ENCODE assay signal across 8 mouse cellular contexts in genomic region chr8:120113306-120113705, GRCm38 (mm10). TPM values are rescaled to one million over a fixed set of nuclear protein-coding genes. Genes with fewer than 3 reads are reported as not detected.
DNase-seq lines count a peak whose midpoint lies in the region; ATAC-seq and TF ChIP-seq lines count a peak whose summit lies in the region.

No protein-coding gene starts in this region.

- H3K36me3 ChIP-seq in heart, embryonic 14.5 days (ENCODE audit: control insufficient read depth, insufficient read depth, low read length): no peaks in the 10 kb centered on the region
- H3K36me3 ChIP-seq in limb, embryonic 11.5 days (ENCODE audit: control insufficient read depth, insufficient read depth, low read length): no peaks in the 10 kb centered on the region
- peaks cover 3% of the 10 kb centered on the region; the same call in 1 of the 2 replicates for H3K36me3 ChIP-seq in midbrain, embryonic 10.5 days

- H3K9me3 ChIP-seq in heart, embryonic 14.5 days (ENCODE audit: control insufficient read depth, low read length): no peaks in the 10 kb centered on the region
- H3K9me3 ChIP-seq in limb, embryonic 11.5 days (ENCODE audit: control insufficient read depth, low read length): no peaks in the 10 kb centered on the region
- no peaks in the 10 kb centered on the region for H3K9me3 ChIP-seq in midbrain, embryonic 10.5 days (replicated peaks)

- peak overlapping the region; percentile 97 for H3K27ac ChIP-seq in layer of hippocampus, adult 2 months
- peak overlapping the region; percentile 72 to 94 for H3K27ac ChIP-seq in heart, embryonic 14.5 days (replicated peaks in 1 of 2; ENCODE audit: control insufficient read depth in 1 of 2, insufficient read depth in 1 of 2, low read depth in 2 of 2, low read length in 2 of 2)
- peak overlapping the region; percentile 47; the same call in 1 of the 2 replicates for H3K27ac ChIP-seq in limb, embryonic 11.5 days (replicated peaks; ENCODE audit: low read depth, low read length)
- H3K27ac ChIP-seq in midbrain, embryonic 10.5 days (replicated peaks): peak overlapping the region; percentile 82

- H3K4me2 ChIP-seq in heart, embryonic 14.5 days (ENCODE audit: low read length): peak overlapping the region; percentile 94
- peak overlapping the region; percentile 96 for H3K4me2 ChIP-seq in limb, embryonic 11.5 days (ENCODE audit: low read depth, severe bottlenecking)

- no peak for TF ChIP-seq CTCF in layer of hippocampus, adult 2 months (conservative IDR thresholded peaks at IDR 0.05)

- WGBS in heart, embryonic 14.5 days: 2% methylated on average over 10 of the region's 10 CpGs
- WGBS in limb, embryonic 11.5 days: 8% methylated on average over 10 of the region's 10 CpGs
- WGBS in midbrain, embryonic 10.5 days: 7% methylated on average over 10 of the region's 10 CpGs

- ATAC-seq in heart, embryonic 14.5 days (ENCODE audit: insufficient number of reproducible peaks, insufficient read depth, low FRiP score, low read depth): peak; percentile 10
- no peak for ATAC-seq in limb, embryonic 11.5 days (ENCODE audit: insufficient number of reproducible peaks, low FRiP score, low TSS enrichment, low read depth)

- peak overlapping the region; percentile 77 for H3K9ac ChIP-seq in heart, embryonic 14.5 days (ENCODE audit: low read length)
- H3K9ac ChIP-seq in limb, embryonic 11.5 days (ENCODE audit: low read length): peak overlapping the region; percentile 56

- no peaks in the 10 kb centered on the region for H3K27me3 ChIP-seq in heart, embryonic 14.5 days (ENCODE audit: control insufficient read depth, insufficient read depth, low read length)
- peaks cover 32% of the 10 kb centered on the region for H3K27me3 ChIP-seq in limb, embryonic 11.5 days (ENCODE audit: control insufficient read depth, insufficient read depth, low read length)
- H3K27me3 ChIP-seq in midbrain, embryonic 10.5 days (ENCODE audit: low read depth, poor library complexity, severe bottlenecking): peaks cover 52% of the 10 kb centered on the region

- peak overlapping the region; percentile 76 for H3K4me3 ChIP-seq in layer of hippocampus, adult 2 months
- peak overlapping the region; percentile 45 to 89 for H3K4me3 ChIP-seq in heart, embryonic 14.5 days (ENCODE audit: control insufficient read depth in 1 of 2, insufficient read depth in 1 of 2, low read depth in 1 of 2, low read length in 2 of 2)
- peak overlapping the region; percentile 47 for H3K4me3 ChIP-seq in limb, embryonic 11.5 days (ENCODE audit: low read depth, low read length)
- peak overlapping the region; percentile 70 for H3K4me3 ChIP-seq in midbrain, embryonic 10.5 days

- H3K4me1 ChIP-seq in heart, embryonic 14.5 days (ENCODE audit: control insufficient read depth in 2 of 2, insufficient read depth in 2 of 2, low read length in 2 of 2): peaks cover 9 to 20% of the 10 kb centered on the region in 2 experiments
- H3K4me1 ChIP-seq in limb, embryonic 11.5 days (ENCODE audit: control insufficient read depth, insufficient read depth, low read length): 0 out of 2 replicates have a peak, but pooled peaks cover 3% of the 10 kb centered on the region
- peaks cover 29% of the 10 kb centered on the region for H3K4me1 ChIP-seq in midbrain, embryonic 10.5 days

- DNase-seq in layer of hippocampus, adult 2 months (ENCODE audit: low spot score in 2 of 2): no peak
- no peak for DNase-seq in layer of hippocampus, postnatal 25 days (ENCODE audit: extremely low spot score in 1 of 2, low spot score in 1 of 2)
- peak; percentile 79 for DNase-seq in cerebellum, adult 9-11 months
- DNase-seq in limb, embryonic 11.5 days (ENCODE audit: low spot score): no peak
- DNase-seq in midbrain, embryonic 10.5 days (ENCODE audit: low spot score): no peak
- no peak for DNase-seq in right cerebral cortex, postnatal 14 days
- no peak for DNase-seq in frontal cortex, postnatal 36 days (ENCODE audit: low spot score in 2 of 2)

RNA-seq across cellular contexts. Expression of gene 6430548M08Rik, which starts 0.6 kb away (rescaled TPM):
- 100 to 1,000 TPM; 170 to 183 TPM for total RNA-seq in layer of hippocampus, adult 2 months (2021)
- 100 to 1,000 TPM; 151 to 168 TPM for total RNA-seq in layer of hippocampus, postnatal 25 days (2021)
- polyA plus RNA-seq in heart, embryonic 14.5 days (2014; fragmentation: Nextera tagmentation; extraction: Ambion mirVana): 9.2 and 11.3 TPM in 2 replicates
- 1.8 and 2.3 TPM in 2 replicates for polyA plus RNA-seq in limb, embryonic 11.5 days (2014; fragmentation: Nextera tagmentation; extraction: Ambion mirVana)
- 5.8 and 11.0 TPM in 2 replicates for polyA plus RNA-seq in midbrain, embryonic 10.5 days (2016; fragmentation: Nextera tagmentation; extraction: Ambion mirVana)

RNA-seq across cellular contexts. Expression of gene Zdhhc7, which starts 12.0 kb away (rescaled TPM):
- total RNA-seq in layer of hippocampus, adult 2 months (2021): 10 to 100 TPM; 33.9 to 35.9 TPM
- 10 to 100 TPM; 36.5 to 40.0 TPM for total RNA-seq in layer of hippocampus, postnatal 25 days (2021)
- 29.7 and 32.6 TPM in 2 replicates for polyA plus RNA-seq in heart, embryonic 14.5 days (2014; fragmentation: Nextera tagmentation; extraction: Ambion mirVana)
- polyA plus RNA-seq in limb, embryonic 11.5 days (2014; fragmentation: Nextera tagmentation; extraction: Ambion mirVana): 22.7 and 24.6 TPM in 2 replicates
- 34.5 and 38.4 TPM in 2 replicates for polyA plus RNA-seq in midbrain, embryonic 10.5 days (2016; fragmentation: Nextera tagmentation; extraction: Ambion mirVana)

Comparison
In these comparisons a context has a peak if more than half of its experiments do, and no peak if none do; other contexts are left out.
1. H3K27ac ChIP-seq: peak in every context shown above with its lines; median percentile 97 in layer of hippocampus, adult 2 months; 83 in heart, embryonic 14.5 days; 82 in midbrain, embryonic 10.5 days; 47 in limb, embryonic 11.5 days.